Mouse (Mus musculus) E14TG2a.4 (cell line): ENCODE results near the gene Prdx2.

Experiments used
- CTCF ChIP-seq: conservative IDR thresholded peaks from 2 replicates; pipeline ENCODE4 v1.5.1; 2014; ENCODE audit warnings: low read length
- NANOG ChIP-seq: IDR thresholded peaks from 2 replicates; pipeline ENCODE4 v1.6.1; 2014; ENCODE audit warnings: borderline replicate concordance, low read length, mixed read lengths
- POU5F1 ChIP-seq: IDR thresholded peaks from 2 replicates; pipeline ENCODE4 v1.6.1; 2014; ENCODE audit warnings: low read length, borderline replicate concordance

DNA sequence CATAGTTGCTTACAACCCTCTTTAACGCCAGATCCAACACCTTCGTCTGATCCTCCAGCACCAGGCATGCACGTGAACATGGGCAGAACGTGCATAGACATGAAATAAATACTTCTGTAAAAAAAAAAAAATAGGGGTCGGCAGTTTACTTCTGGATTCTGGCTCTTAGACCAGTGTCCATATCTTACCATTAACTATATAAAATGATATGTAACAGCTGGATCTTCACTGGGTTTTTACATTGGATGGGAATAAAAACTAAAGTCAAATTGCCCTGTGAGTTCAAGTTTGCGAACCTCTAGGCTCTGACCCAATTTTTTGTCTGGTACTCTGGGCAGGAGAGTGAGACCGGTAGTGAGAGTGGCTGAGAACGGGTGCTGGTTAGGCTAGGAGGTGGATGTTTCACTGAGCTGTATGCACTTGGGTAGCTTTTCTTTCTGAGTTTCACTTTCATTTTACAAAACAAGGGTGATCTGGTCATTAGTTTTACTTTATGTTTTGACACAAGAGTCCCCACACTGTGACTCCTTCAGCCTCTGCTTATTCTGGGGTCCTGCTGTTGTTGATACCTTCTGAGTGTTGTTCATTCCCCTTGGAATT, 5.3 kb downstream of the Prdx2 start:
- TF ChIP-seq CTCF = no peak
- TF ChIP-seq POU5F1 = no peak
- no peak for TF ChIP-seq NANOG
